Mouse (Mus musculus) spleen, adult 2 months (tissue): Measurements from ENCODE around the gene Thsd4.

Experiments used
- CTCF ChIP-seq: fragments of 200-500 bp; IDR thresholded peaks from 2 replicates; pipeline ENCODE4 v1.5.1; 2011; ENCODE audit warnings: mild to moderate bottlenecking, inconsistent platforms; ENCODE audit not compliant: insufficient read depth, insufficient read length, insufficient replicate concordance; ENCODE audit errors: extremely low read depth
- POLR2A ChIP-seq: fragments of 200-500 bp; IDR thresholded peaks from 2 replicates; pipeline ENCODE4 v1.6.1; 2011; ENCODE audit warnings: low read depth, low read length, inconsistent platforms

DNA sequence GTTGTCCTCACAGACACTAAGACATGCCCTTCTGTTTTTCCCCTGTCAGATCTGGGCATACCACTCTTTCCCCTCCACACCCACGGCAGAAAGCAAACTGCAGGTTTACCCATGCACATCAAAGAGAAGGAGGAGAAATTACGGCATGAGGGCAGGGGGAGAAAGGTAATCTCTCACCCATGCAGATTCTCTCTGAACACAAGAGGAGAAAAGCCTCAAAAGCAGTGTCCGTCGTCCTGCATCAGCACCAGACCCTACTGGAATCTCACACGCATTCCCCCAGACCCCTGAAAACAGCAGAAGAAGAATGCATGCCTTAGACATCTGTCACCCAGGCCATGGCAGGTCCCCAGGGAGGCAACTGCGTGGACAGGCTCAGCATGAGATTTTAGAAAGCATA, 381.4 kb downstream of the Thsd4 start:
- TF ChIP-seq CTCF (no peak), POLR2A (no peak)
